Mouse (Mus musculus): ENCODE results near the gene Dot1l. TPM values are rescaled to one million over a fixed set of nuclear protein-coding genes. Genes with fewer than 3 reads are reported as not detected.
A peak's percentile ranks its signal among the peaks of the same experiment; 100 is the strongest.

The Dot1l gene
- total RNA-seq, 1 experiment = 31.9 TPM

GRCm38 (mm10) chr10:80755291-80756015 is 447 bp downstream of the Dot1l start:
- in situ Hi-C loops (cut with MboI; ENCODE audit: low sequenced_read_pairs in 2 of 2, unreplicated experiment in 2 of 2) = no loop called here

GRCm38 (mm10) chr10:80756099-80756498 is 1.1 kb downstream of the Dot1l start:
- TF ChIP-seq MAFK (IDR thresholded peaks at IDR 0.05; ENCODE audit: insufficient read depth, low read depth, low read length) (no peak), ZNF384 (IDR thresholded peaks at IDR 0.05; ENCODE audit: low read depth, low read length) (no peak), CHD2 (IDR thresholded peaks at IDR 0.05; ENCODE audit: low read depth, low read length) (no peak), ZC3H11A (IDR thresholded peaks at IDR 0.05; ENCODE audit: borderline replicate concordance, low read depth, low read length) (no peak), HCFC1 (IDR thresholded peaks at IDR 0.05; ENCODE audit: borderline replicate concordance, insufficient read depth, low read length) (no peak)
- peaks cover 0 to 20% of the 10 kb centered on the region in 2 experiments; a peak in 2 of 4 replicates for H3K4me1 ChIP-seq (ENCODE audit: control insufficient read depth in 2 of 2, insufficient read depth in 2 of 2, low read length in 2 of 2, poor library complexity in 1 of 2)
- H3K9me3 ChIP-seq (ENCODE audit: control insufficient read depth, insufficient read depth, low read depth, low read length) = no peaks in the 10 kb centered on the region
- peak overlapping the region; percentile 99 for H3K9ac ChIP-seq (ENCODE audit: insufficient read depth, low read depth, low read length, poor library complexity, severe bottlenecking)
- no peaks in the 10 kb centered on the region for H3K36me3 ChIP-seq (ENCODE audit: control insufficient read depth, insufficient read depth, low read length, poor library complexity, severe bottlenecking)
- no peak overlapping the region for H3K27ac ChIP-seq (ENCODE audit: insufficient read depth, low read depth, low read length, poor library complexity, severe bottlenecking)
- DNase-seq (ENCODE audit: low read depth, low spot score) = no peak
- H3K4me3 ChIP-seq (ENCODE audit: insufficient read depth in 1 of 2, low read depth in 1 of 2, low read length in 2 of 2, poor library complexity in 1 of 2, severe bottlenecking in 1 of 2) = peak overlapping the region; percentile 93 to 100
- in situ Hi-C loops (cut with MboI; ENCODE audit: low sequenced_read_pairs in 2 of 2, unreplicated experiment in 2 of 2) = no loop called here

More at GRCm38 (mm10) chr10:80755291-80756015, 447 bp downstream of the Dot1l start:
- peaks cover 0 to 16% of the 10 kb centered on the region in 2 experiments; a peak in 2 of 4 replicates for H3K4me1 ChIP-seq (ENCODE audit: control insufficient read depth in 2 of 2, insufficient read depth in 2 of 2, low read length in 2 of 2, poor library complexity in 1 of 2)
- no peak for DNase-seq (ENCODE audit: low read depth, low spot score)
- no peaks in the 10 kb centered on the region for H3K9me3 ChIP-seq (ENCODE audit: control insufficient read depth, insufficient read depth, low read depth, low read length)
- TF ChIP-seq MAFK (IDR thresholded peaks at IDR 0.05; ENCODE audit: insufficient read depth, low read depth, low read length) (no peak), HCFC1 (IDR thresholded peaks at IDR 0.05; ENCODE audit: borderline replicate concordance, insufficient read depth, low read length) (no peak), ZNF384 (IDR thresholded peaks at IDR 0.05; ENCODE audit: low read depth, low read length) (no peak), ZC3H11A (IDR thresholded peaks at IDR 0.05; ENCODE audit: borderline replicate concordance, low read depth, low read length) (no peak), CHD2 (IDR thresholded peaks at IDR 0.05; ENCODE audit: low read depth, low read length) (no peak)
- no peaks in the 10 kb centered on the region for H3K36me3 ChIP-seq (ENCODE audit: control insufficient read depth, insufficient read depth, low read length, poor library complexity, severe bottlenecking)
- peak overlapping the region; percentile 93 to 100 for H3K4me3 ChIP-seq (ENCODE audit: insufficient read depth in 1 of 2, low read depth in 1 of 2, low read length in 2 of 2, poor library complexity in 1 of 2, severe bottlenecking in 1 of 2)
- H3K9ac ChIP-seq (ENCODE audit: insufficient read depth, low read depth, low read length, poor library complexity, severe bottlenecking) = peak overlapping the region; percentile 99
- peak overlapping the region; percentile 90 for H3K27ac ChIP-seq (ENCODE audit: insufficient read depth, low read depth, low read length, poor library complexity, severe bottlenecking)

GRCm38 (mm10) chr10:80756509-80756908 is 1.5 kb downstream of the Dot1l start:
- Histone ChIP-seq H3K36me3 (ENCODE audit: control insufficient read depth, insufficient read depth, low read length, poor library complexity, severe bottlenecking) (no peaks in the 10 kb centered on the region), H3K9ac (ENCODE audit: insufficient read depth, low read depth, low read length, poor library complexity, severe bottlenecking) (peak overlapping the region; percentile 99; the same call in 1 of the 2 replicates), H3K4me3 (ENCODE audit: insufficient read depth in 1 of 2, low read depth in 1 of 2, low read length in 2 of 2, poor library complexity in 1 of 2, severe bottlenecking in 1 of 2) (peak overlapping the region in 1 of 2 experiments; percentile 93; a peak in 1 of 4 replicates), H3K27ac (ENCODE audit: insufficient read depth, low read depth, low read length, poor library complexity, severe bottlenecking) (no peak overlapping the region), H3K9me3 (ENCODE audit: control insufficient read depth, insufficient read depth, low read depth, low read length) (no peaks in the 10 kb centered on the region), H3K4me1 (ENCODE audit: control insufficient read depth in 2 of 2, insufficient read depth in 2 of 2, low read length in 2 of 2, poor library complexity in 1 of 2) (peaks cover 0 to 18% of the 10 kb centered on the region in 2 experiments; a peak in 3 of 4 replicates)
- in situ Hi-C loops (cut with MboI; ENCODE audit: low sequenced_read_pairs in 2 of 2, unreplicated experiment in 2 of 2) = no loop called here
- no peak for DNase-seq (ENCODE audit: low read depth, low spot score)
- TF ChIP-seq ZC3H11A (IDR thresholded peaks at IDR 0.05; ENCODE audit: borderline replicate concordance, low read depth, low read length) (no peak), MAFK (IDR thresholded peaks at IDR 0.05; ENCODE audit: insufficient read depth, low read depth, low read length) (no peak), ZNF384 (IDR thresholded peaks at IDR 0.05; ENCODE audit: low read depth, low read length) (no peak), CHD2 (IDR thresholded peaks at IDR 0.05; ENCODE audit: low read depth, low read length) (no peak), HCFC1 (IDR thresholded peaks at IDR 0.05; ENCODE audit: borderline replicate concordance, insufficient read depth, low read length) (no peak)

- Histone ChIP-seq H3K27ac (ENCODE audit: insufficient read depth, low read depth, low read length, poor library complexity, severe bottlenecking) (no peak overlapping the region), H3K36me3 (ENCODE audit: control insufficient read depth, insufficient read depth, low read length, poor library complexity, severe bottlenecking) (no peaks in the 10 kb centered on the region), H3K4me1 (ENCODE audit: control insufficient read depth in 2 of 2, insufficient read depth in 2 of 2, low read length in 2 of 2, poor library complexity in 1 of 2) (peaks cover 0 to 21% of the 10 kb centered on the region in 2 experiments; a peak in 3 of 4 replicates), H3K9me3 (ENCODE audit: control insufficient read depth, insufficient read depth, low read depth, low read length) (no peaks in the 10 kb centered on the region), H3K9ac (ENCODE audit: insufficient read depth, low read depth, low read length, poor library complexity, severe bottlenecking) (peak overlapping the region; percentile 18; the same call in 1 of the 2 replicates), H3K4me3 (ENCODE audit: insufficient read depth in 1 of 2, low read depth in 1 of 2, low read length in 2 of 2, poor library complexity in 1 of 2, severe bottlenecking in 1 of 2) (no peak overlapping the region)
- in situ Hi-C loops (cut with MboI; ENCODE audit: low sequenced_read_pairs in 2 of 2, unreplicated experiment in 2 of 2) = no loop called here
- TF ChIP-seq CHD2 (IDR thresholded peaks at IDR 0.05; ENCODE audit: low read depth, low read length) (no peak), ZC3H11A (IDR thresholded peaks at IDR 0.05; ENCODE audit: borderline replicate concordance, low read depth, low read length) (no peak), ZNF384 (IDR thresholded peaks at IDR 0.05; ENCODE audit: low read depth, low read length) (no peak), MAFK (IDR thresholded peaks at IDR 0.05; ENCODE audit: insufficient read depth, low read depth, low read length) (no peak), HCFC1 (IDR thresholded peaks at IDR 0.05; ENCODE audit: borderline replicate concordance, insufficient read depth, low read length) (no peak)
- no peak for DNase-seq (ENCODE audit: low read depth, low spot score)
Measured at GRCm38 (mm10) chr10:80756967-80757366, 2.0 kb downstream of the Dot1l start.
